Mouse (Mus musculus) spleen, embryonic (tissue): ENCODE data around the gene Tbc1d17.

Experiments
- CTCF ChIA-PET: fragments of 350-600 bp; sonication (Branson Sonifier 250); formaldehyde crosslinking; loops from one replicate; lab custom pipeline; 2022; lab: Charles Lee

The Tbc1d17 gene

DNA sequence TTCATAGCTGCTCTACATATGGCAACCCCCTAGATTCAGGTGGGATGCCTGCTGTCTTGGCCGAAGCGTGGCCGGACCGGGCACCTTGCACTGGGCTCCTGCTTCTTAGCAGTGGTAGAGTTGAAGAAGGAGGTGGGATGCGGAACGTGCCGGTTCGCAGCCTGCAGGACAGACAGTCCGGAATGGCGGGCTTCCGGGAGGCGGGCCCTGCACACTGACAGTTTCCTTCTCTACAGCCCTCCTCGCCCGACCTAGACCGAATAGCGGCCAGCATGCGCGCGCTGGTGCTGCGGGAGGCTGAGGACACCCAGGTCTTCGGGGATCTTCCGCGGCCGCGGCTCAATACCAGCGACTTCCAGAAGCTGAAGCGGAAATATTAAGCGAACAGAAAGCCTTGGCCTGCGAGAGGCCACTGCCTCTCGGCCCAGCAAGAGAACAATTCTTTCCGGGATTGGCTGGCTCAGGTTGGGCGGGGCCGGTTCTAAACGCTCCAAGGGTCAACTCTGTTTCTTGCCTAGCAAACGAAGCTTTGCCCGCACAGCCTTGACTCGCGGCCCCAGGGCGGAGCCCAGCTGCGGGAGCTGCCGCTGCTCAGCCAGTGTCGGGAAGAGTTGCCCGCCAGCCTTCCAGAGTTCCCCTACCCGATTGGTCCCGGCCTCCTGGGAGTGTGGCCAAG, 5.6 kb upstream of the Tbc1d17 start:
- CTCF ChIA-PET = no interaction called here

DNA sequence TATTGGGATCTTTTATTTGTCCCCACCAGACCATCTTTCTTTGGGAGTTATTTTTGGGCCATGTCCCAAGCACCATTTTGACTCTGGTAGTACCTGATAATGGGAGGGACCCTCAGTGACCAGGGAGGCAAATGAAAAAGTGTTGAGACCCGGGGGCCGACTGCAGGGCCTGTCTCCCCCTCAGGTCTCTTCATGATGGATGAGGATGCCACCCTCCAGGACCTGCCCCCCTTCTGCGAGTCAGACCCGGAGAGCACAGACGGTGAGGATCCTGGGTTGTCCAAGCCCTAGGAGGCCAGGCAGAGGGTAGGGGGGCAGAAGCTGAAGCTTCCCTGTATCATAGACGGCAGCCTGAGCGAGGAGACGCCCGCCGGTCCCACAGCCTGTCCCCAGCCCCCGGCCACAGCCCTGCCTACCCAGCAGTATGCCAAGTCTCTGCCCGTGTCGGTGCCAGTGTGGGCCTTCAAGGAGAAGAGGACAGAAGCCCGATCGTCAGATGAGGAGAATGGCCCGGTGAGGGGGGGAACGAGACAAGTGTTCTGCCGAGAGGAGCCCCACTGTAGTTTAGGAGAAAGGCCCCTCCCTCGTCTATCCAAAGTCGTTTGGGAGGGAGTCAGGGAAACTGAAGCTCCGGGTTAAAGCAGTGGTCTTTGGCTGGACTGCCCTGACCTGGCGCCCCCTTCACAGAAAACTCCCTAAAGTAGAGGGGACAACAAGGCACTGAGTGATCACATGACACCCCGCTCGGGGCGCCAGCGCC, 4.9 kb upstream of the Tbc1d17 start:
- CTCF ChIA-PET = no interaction called here

DNA sequence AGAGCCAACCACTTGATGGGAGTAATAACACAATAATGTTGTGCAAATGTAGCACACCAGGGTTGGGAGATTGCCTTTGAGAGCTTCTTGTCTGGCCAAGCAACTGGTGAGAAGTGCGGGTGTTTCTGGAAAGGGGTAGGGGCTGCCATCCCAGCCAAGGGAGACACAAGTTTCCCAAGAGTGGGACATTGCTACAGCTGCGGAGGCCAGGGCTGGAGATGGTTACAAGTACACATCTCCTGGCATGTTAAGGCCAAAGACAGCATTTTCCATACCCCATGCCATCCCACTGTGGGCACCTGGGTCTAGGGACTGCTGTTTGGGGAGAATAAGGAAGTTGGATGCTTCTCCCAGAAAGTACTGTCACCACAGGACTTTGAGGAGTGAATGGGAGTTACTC, 4.2 kb upstream of the Tbc1d17 start:
- CTCF ChIA-PET = interaction anchor here (0.8 kb wide), 1 partner anchor 111 kb away, joined by 3 read pairs; no protein-coding TSS in a partner anchor

DNA sequence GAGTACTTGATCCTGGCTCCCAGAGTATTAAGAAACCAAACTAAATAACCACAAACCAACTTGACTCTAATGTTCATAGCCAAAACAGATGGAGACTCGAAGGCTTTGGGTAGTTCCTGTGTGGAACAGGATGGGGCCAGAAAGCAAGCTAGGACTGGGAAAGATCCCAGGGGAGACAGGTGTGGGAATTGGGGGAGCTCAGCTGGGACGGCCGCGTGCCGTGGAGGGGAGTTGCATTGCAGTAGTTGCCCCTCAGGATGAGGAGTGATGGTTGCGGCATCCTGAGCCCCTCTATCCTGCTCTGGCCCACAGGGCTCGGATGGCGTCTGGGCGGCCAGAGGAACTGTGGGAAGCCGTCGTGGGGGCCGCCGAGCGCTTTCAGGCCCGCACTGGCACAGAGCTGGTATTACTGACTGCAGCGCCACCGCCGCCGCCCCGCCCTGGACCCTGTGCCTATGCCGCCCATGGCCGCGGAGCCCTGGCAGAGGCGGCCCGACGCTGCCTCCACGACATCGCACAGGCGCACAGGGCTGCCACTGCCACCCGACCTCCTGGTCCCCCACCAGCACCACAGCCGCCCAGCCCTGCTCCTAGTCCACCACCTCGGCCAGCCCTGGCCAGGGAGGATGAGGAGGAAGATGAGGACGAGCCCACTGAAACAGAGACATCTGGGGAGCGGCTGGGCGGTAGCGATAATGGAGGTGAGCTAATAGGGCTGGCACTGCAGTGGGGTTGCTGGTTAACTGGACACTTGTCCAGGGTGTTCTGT, 3.6 kb upstream of the Tbc1d17 start:
- CTCF ChIA-PET = interaction anchor here (0.8 kb wide), 1 partner anchor 110 kb away, joined by 3 read pairs; no protein-coding TSS in a partner anchor

DNA sequence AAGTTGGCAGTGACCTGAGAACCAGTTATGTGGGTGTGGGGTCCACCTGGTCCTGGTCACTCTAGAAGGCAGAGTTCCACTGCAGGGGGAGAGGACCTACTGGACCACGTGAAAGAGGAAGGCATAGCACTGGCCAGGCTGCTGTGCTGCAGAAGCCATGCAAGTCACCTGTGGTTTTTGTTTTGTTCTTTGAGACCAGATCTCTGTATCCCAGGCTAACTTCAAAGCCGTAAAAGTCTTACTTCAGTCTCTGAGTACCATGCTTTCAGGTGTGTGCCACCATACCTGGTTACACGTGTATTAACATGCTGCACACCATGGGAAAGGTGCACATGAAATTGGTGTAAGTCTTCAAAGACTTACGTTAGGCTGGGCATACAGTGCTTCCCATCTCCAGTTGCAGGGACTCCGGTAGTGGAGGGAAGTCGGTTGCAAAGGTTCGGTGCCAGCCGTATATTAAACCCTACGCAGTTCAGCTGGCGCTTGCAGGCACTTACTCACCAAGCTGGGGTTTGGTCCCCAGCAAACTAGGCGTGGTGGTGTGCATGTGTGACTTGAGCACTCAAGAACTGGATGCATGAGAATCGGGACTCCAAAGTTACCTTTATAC, 2.9 kb upstream of the Tbc1d17 start:
- CTCF ChIA-PET = no interaction called here

DNA sequence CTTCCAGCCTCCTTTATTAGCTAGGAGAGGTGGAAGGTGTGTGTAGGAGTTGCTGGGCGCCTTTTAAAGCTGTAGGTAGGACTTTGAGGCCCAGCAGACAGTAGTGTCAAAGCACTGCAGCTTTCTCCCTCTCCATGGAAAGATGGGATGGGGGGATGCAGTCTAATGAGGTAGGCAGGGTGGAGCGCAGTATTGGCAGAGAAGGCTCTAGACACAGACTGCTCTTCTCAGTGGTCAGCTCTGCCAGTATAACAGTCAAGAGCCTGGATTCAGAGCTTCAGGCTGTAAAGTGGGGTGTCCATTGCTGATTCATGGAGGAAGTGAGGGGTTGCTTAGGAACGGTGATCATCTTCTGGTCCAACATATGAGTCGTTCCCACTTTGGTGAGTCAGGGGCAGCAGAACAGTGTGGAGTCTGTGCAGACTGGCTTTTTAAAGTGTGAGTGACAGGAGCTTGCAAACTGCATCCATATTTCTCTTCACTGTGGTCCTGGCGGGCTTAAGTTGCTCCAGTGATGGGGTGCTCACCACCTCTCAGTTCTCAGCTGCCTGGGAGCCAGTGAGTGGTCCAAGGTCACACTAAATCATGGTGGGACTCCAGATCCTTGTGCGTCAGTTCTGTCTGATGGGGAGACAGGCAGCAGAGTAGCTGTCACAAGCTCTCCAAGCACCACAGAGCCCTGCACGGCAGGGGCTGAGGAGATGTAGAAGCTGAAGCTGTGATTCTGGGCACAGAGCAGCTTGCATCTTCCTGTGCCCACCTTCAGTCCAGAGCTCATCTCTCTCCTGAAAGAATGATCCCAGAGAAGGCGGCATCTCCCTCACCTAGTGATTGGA, 2.1 kb upstream of the Tbc1d17 start:
- CTCF ChIA-PET = no interaction called here

DNA sequence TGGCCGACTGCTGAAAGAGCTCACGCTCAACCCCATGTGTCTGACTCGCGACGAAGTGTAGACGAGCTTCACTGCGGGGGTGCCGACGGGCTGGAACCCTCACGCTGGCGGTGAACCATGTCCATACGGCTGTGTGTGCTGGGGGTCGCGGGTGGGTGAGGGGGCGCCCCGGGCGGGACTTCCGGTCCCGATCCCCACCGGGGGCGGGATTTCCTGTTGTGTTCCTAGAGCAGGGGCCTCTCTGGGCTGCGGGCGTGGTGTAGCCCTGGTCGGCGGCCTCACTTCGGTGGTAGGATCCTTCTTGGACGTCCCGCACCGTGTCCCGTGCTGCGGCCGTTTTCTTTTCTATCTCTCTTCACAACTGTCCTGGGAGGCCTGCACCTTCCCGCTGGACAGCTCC, 1.3 kb upstream of the Tbc1d17 start:
- CTCF ChIA-PET = interaction anchor here (0.5 to 1.2 kb wide), 4 partner anchors 24 to 267 kb away, joined by 3 to 5 read pairs (median 3); no protein-coding TSS in a partner anchor

DNA sequence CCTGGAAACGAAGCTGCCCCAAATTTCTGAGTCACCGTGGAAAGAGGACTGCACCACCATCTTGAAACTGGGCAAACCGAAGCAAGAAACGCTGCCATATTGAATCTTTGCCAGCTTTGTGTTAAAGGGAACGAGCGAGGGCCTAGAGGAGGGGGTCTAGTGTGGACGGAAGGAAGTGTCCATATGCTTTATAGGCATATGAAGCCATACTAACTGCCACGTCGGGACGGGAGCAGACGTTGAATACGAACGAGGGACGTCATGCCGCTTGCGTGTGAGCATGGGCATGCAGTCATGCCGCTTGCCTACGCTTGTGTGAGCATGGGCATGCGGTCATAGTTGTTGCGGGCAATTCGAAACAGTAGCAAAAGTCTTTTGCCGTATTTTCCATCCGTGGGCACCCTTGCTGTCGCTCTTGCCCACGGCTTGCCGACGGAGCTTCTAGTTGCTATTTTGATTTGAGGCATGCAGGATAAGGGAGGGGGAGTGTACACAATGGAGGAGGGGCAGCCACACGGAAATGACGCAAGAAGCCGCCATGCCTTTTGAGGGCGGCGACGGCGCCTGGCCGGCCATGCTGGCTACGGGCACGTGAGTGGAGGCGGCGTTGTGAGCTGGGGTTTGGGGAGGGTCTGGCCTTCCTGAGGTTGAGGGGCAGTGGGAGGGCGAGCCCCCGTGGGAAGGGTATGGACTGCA, 685 bp upstream of the Tbc1d17 start:
- CTCF ChIA-PET = interaction anchor here (0.5 to 1.2 kb wide), 4 partner anchors 23 to 267 kb away, joined by 3 to 5 read pairs (median 3); no protein-coding TSS in a partner anchor

DNA sequence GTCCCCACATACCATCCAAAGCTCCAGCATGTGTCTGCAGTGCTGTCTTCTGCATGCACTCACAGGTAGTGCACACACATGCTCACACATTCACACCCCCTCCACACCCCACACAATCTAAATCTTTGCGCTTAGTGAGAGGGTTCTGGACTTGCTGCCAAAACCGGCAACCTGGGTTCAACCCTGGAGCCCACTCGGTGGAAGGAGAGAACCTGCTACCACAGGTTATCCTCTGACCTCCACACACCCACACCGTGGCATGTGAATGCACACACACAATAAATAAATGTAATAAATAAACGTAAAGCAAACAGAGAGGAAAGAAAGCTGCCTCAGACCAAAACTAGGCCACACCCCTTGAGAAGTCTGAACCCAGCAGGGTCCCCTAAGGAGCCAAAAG, 1.1 kb downstream of the Tbc1d17 start:
- CTCF ChIA-PET = interaction anchor here (1.1 kb wide), 1 partner anchor 11 kb away, joined by 3 read pairs; no protein-coding TSS in a partner anchor

DNA sequence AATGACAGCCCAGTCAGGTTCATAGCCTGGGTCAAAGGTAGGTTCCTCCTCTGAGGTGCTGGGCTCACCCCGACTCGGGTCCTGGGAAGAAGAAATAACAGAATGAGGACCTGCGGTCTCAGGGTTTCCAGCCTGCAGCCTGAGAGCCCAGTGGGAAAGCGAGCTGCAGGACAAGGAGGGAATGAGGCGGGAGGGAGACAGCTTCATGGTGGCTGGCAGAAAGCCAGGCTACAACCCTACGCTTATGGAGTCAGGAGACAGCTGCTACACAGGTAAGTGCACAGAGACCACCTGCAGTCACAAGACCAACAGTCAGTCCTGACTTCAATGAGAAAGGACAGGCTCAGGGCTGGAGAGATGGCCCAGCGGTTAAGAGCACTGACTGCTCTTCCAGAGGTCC, 2.1 kb downstream of the Tbc1d17 start:
- CTCF ChIA-PET = interaction anchor here (1.1 kb wide), 1 partner anchor 10 kb away, joined by 3 read pairs; no protein-coding TSS in a partner anchor

DNA sequence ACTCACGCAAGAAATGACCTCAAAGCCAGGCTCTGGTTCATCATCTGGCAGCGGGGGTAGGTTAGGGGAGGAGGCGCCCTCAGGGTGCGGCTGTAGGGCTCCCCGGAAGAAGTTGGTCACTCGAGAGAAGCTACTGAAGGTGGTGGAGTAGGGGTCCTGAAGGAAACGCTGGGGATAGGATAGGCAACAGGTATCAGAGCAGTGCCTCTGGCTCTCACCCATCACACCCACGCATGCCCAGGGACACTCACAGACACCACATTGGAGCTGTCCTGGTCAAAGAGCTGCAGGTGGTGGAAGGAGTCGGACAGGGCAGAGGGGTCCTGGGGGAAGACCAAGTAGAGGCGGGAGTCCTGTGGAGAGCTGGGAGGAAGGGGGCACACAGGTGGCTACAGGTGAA, 3.9 kb downstream of the Tbc1d17 start:
- CTCF ChIA-PET = no interaction called here

DNA sequence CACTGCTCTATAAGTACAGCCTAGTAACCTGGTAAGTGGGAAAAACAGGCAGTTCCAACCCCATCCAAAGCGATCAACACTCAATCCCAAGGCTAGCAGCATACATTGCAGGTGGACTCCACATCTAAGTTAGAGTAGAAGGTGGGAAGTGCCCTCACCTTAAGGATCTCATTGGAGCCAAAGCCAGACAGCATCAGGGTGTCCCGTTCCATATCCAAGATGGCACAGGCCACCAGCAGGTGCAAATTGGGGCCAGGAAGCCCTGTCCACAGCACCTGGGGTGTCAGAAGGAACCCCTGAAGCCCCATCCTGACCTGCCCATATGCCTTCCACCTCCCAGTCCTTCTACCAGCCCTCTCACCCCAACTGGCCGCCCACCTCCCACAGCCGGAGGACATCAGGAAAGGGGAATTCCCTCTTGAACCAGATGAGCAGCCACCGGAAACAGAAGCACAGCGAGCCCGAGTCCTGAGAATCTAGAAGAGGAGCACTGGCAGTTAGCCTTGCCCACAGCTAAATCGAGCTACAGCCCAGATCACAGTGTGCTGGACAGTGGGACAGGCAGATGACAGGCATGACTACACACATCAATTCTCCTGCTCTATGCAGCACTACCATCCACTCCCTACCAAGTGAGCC, 6.9 kb downstream of the Tbc1d17 start:
- CTCF ChIA-PET = no interaction called here

DNA sequence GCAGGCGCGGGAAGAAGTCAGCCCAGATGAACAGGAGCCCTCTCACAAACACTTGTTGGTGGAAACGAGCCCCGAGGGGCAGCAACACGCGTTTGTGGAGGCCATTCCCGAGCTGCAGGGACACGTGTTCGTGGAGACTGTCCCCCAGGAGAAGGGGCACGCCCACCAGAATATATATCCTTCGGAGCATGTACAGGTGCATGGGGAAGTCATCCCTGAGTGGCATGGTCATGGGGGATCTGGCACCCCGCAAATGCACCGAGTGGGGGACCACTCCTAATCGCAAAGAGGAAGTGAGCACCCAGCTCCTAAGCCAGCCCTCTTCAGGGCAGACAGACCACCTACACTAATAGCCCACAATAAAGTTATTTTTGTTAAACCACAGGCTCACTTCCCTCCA, 8.5 kb downstream of the Tbc1d17 start:
- CTCF ChIA-PET = interaction anchor here (1.0 kb wide), 1 partner anchor 20 kb away, joined by 9 read pairs; no protein-coding TSS in a partner anchor

DNA sequence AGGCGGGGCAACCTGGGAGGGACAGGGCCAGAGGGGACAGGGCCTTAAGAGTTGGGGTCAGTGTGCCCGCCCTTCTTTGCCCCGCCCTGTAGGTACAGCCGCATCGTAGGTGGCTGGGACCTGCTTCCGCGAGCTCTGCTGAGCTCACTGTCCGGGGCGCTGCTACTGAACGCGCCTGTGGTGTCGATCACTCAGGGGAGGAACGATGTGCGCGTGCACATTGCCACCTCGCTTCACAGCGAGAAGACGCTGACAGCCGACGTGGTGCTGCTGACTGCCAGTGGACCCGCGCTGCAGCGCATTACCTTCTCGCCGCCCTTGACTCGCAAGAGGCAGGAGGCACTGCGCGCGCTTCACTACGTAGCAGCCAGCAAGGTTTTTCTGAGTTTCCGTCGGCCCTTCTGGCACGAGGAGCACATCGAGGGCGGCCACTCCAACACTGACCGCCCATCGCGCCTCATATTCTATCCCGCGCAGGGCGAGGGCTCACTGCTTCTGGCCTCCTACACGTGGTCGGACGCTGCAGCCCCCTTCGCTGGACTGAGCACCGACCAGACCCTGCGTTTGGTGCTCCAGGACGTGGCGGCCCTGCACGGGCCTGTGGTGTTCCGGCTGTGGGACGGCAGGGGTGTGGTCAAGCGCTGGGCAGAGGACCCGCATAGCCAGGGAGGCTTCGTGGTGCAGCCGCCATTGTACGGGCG, 9.2 kb downstream of the Tbc1d17 start:
- CTCF ChIA-PET = interaction anchor here (0.9 kb wide), 1 partner anchor 29 kb away, joined by 3 read pairs; no protein-coding TSS in a partner anchor

DNA sequence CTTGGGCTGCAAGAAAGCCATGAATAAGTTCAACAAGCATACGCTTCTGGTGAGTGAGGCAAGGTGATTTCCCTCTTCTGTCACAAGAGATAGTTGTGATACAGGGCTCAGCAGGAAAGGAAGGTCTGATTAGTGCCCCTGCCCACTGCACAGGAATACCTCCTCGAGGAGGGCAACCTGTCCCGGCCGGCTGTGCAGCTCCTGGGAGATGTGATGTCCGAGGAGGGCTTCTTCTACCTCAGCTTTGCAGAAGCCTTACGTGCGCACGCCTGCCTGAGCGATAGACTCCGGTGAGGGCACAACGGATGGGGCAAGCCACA, 9.7 kb downstream of the Tbc1d17 start:
- CTCF ChIA-PET = interaction anchor here (0.9 kb wide), 1 partner anchor 29 kb away, joined by 3 read pairs; no protein-coding TSS in a partner anchor

DNA sequence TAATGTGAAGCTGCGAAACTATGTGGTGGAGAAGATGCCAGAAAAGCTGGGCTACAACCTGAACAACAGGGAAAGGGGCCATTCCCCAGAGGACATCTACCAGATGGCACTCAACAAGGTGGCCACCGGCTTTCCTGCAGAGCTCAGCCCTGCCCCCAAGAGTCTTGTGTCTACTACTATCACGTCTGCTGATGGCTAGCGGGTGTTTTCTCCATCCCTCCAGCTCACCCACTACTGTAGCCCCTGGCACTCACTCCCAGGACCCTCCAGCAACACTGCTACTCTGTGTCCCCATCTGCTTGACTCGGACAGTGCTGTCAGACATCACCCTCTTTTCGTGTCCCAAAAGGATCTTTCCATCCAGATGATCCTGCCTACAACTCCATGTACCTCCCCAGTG, 10.8 kb downstream of the Tbc1d17 start:
- CTCF ChIA-PET = interaction anchor here (0.6 to 1.3 kb wide), 2 partner anchors 14 to 101 kb away, joined by 4 to 8 read pairs; no protein-coding TSS in a partner anchor

DNA sequence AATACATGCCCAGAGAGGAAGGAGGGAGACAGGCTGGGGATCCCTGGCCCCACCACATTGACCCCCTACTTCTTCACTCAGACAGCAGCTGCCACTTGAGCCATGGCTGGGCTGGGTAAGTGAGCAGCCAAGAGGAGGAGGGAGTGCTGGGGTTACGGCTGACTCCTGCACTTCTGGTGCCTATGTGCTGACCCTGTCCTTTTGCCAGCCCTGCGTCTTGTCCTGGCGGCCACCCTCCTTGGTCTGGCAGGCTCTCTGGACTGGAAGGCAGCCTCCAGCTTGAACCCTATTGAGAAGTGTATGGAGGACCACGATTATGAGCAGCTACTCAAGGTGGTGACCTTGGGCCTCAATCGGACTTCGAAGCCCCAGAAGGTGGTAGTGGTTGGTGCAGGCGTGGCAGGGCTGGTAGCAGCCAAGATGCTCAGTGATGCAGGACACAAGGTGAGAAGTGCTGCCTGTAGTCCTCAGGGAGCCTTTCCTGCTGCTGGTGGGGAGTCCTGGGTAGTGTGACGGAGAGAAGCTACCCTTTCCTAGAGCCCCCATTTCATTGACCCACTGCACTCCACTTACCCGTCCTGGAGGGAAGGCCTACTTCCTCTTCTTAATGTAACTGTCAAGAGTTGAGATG, 12.3 kb downstream of the Tbc1d17 start:
- CTCF ChIA-PET = interaction anchor here (0.7 kb wide), 1 partner anchor 11 kb away, joined by 3 read pairs; no protein-coding TSS in a partner anchor

DNA sequence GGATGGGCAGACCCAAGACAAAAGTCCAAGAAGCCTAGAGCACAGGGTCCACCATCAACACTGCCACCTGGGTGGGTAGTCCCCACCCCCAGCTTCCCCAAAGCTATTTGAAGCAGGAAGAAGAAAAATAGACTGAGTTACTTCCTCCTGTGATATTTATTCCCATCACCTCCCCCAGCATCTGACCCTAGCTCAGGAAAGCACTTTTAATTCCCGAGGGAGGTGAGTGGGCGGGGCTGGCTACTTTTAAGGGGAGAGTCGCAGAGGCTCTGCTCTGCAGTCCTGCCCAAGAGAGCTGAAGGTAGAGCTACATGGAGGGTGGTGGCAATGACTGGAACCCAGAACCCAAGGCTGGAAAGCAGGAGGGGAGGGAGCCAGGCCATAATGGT, 12.9 kb downstream of the Tbc1d17 start:
- CTCF ChIA-PET = interaction anchor here (0.7 kb wide), 1 partner anchor 11 kb away, joined by 3 read pairs; no protein-coding TSS in a partner anchor
